Mouse (Mus musculus) heart, postnatal 0 days (tissue): ENCODE results near the gene AI593442. TPM values are rescaled to one million over a fixed set of nuclear protein-coding genes. Genes with fewer than 3 reads are reported as not detected.

Experiments used
- ATAC-seq: fragments of 200-750 bp; cut with Nextera tagmentation; 2 replicates; pipeline ENCODE4 v1.8.0; 2017; ENCODE audit warnings: low read depth, moderate number of reproducible peaks, moderate library complexity; ENCODE audit not compliant: insufficient read depth
- DNase-seq: peaks from one replicate; pipeline ENCODE4 v3.0.0-alpha.2; 2016; ENCODE audit warnings: low spot score
- H3K27ac ChIP-seq: fragments of 300-500 bp; sonication (generic); 2 replicates; pipeline ENCODE4 v1.5.1; 2014; ENCODE audit warnings: low read depth, mild to moderate bottlenecking
- H3K27me3 ChIP-seq: fragments of 300-500 bp; sonication (generic); 2 replicates; pipeline ENCODE4 v1.6.1; 2014; ENCODE audit warnings: low read length, mixed read lengths; ENCODE audit not compliant: control insufficient read depth, insufficient read depth
- H3K36me3 ChIP-seq: fragments of 300-500 bp; sonication (generic); replicated peaks from 2 replicates; pipeline ENCODE4 v1.6.1; 2014; ENCODE audit warnings: low read length, mixed read lengths; ENCODE audit not compliant: control insufficient read depth, insufficient read depth
- H3K4me1 ChIP-seq: fragments of 300-500 bp; sonication (generic); 2 replicates; pipeline ENCODE4 v1.6.1; 2014; ENCODE audit warnings: antibody characterized with exemption; ENCODE audit not compliant: control insufficient read depth, insufficient read depth
- H3K4me2 ChIP-seq: fragments of 300-500 bp; sonication (generic); 2 replicates; pipeline ENCODE4 v1.6.1; 2014; ENCODE audit warnings: low read depth, mild to moderate bottlenecking, low read length, moderate library complexity
- H3K4me3 ChIP-seq: fragments of 300-500 bp; sonication (generic); 2 replicates; pipeline ENCODE4 v1.5.1; 2014; ENCODE audit warnings: low read depth, low read length
- H3K9ac ChIP-seq: fragments of 300-500 bp; sonication (generic); replicated peaks from 2 replicates; pipeline ENCODE4 v1.6.1; 2014; ENCODE audit warnings: low read depth, low read length, mixed read lengths
- H3K9me3 ChIP-seq: fragments of 300-500 bp; sonication (generic); replicated peaks from 2 replicates; pipeline ENCODE4 v1.6.1; 2016; ENCODE audit warnings: low read length; ENCODE audit not compliant: control insufficient read depth
- CTCF ChIP-seq: IDR thresholded peaks from 2 replicates; pipeline ENCODE4 v1.5.1; 2016; ENCODE audit warnings: antibody characterized with exemption, control low read depth, low read depth
- EP300 ChIP-seq: IDR thresholded peaks from 2 replicates; pipeline ENCODE4 v1.6.1; 2016; ENCODE audit warnings: antibody characterized with exemption, low read depth
- WGBS: fragments of 180-500 bp; shearing (Covaris S2); extraction: QIAGEN DNeasy Blood & Tissue Kit; methylation state at CpG from one replicate; pipeline ENCODE4 v1.1.7; 2014; 5-methylcytosine and 5-hydroxymethylcytosine counted together
- polyA plus RNA-seq: library from polyadenylated mRNA; unstranded; fragments of >200 nt; fragmentation: Nextera tagmentation; extraction: Ambion mirVana; gene quantifications from 2 replicates; pipeline ENCODE4 v1.2.1, GENCODE M21; 2015
- total RNA-seq: library from RNA; depleted of rRNA; stranded (reverse); fragments of >200 nt; gene quantifications from 2 replicates; pipeline ENCODE4 v1.2.3, GENCODE M21; 2014; ENCODE audit warnings: low replicate concordance; rRNA removed

Gene AI593442
- total RNA-seq (0.38 TPM in 1 of 2 replicates, not detected in the other), polyA plus RNA-seq (0.11 and 0.14 TPM in 2 replicates)

GRCm38 (mm10) chr9:52679362-52679947 lies at the start of gene AI593442:
TSS of gene AI593442 (minus strand) at chr9:52679780.
- ATAC-seq (no peak), DNase-seq (no peak)

GRCm38 (mm10) chr9:52728806-52729205 lies 49.2 kb upstream of the AI593442 start:
- WGBS: 64% methylated on average over 5 of the region's 5 CpGs
- ATAC-seq: no peak
- no peak overlapping the region for H3K4me3 ChIP-seq
- no peaks in the 10 kb centered on the region for H3K36me3 ChIP-seq
- no peak overlapping the region for H3K4me2 ChIP-seq
- TF ChIP-seq EP300: no peak
- no peak for TF ChIP-seq CTCF
- no peaks in the 10 kb centered on the region for H3K27me3 ChIP-seq
- no peak for DNase-seq
- H3K9me3 ChIP-seq: no peaks in the 10 kb centered on the region
- no peak overlapping the region for H3K27ac ChIP-seq
- H3K4me1 ChIP-seq: no peaks in the 10 kb centered on the region
- H3K9ac ChIP-seq: no peak overlapping the region

More at GRCm38 (mm10) chr9:52679362-52679947, at the start of gene AI593442:
- no peak for TF ChIP-seq EP300
- no peak for TF ChIP-seq CTCF
- H3K9ac ChIP-seq: no peak within 1 kb of the TSS
- H3K4me2 ChIP-seq: peak within 1 kb of the TSS; percentile 59
- H3K36me3 ChIP-seq: no peaks in the 10 kb centered on the region
- H3K4me1 ChIP-seq: no peaks in the 10 kb centered on the region
- H3K4me3 ChIP-seq: peak within 1 kb of the TSS; percentile 37
- peaks cover 50% of the 10 kb centered on the region for H3K27me3 ChIP-seq
- WGBS: 2% methylated on average over 27 of the region's 27 CpGs
- H3K27ac ChIP-seq: no peak within 1 kb of the TSS
- no peaks in the 10 kb centered on the region for H3K9me3 ChIP-seq

- 67% methylated on average over 1 of the region's 1 CpGs for WGBS
- Histone ChIP-seq H3K27ac (no peak overlapping the region), H3K4me3 (no peak overlapping the region), H3K36me3 (no peaks in the 10 kb centered on the region), H3K4me2 (no peak overlapping the region), H3K9ac (no peak overlapping the region), H3K27me3 (no peaks in the 10 kb centered on the region), H3K4me1 (no peaks in the 10 kb centered on the region), H3K9me3 (no peaks in the 10 kb centered on the region)
- ATAC-seq (no peak), DNase-seq (no peak)
- no peak for TF ChIP-seq CTCF
- no peak for TF ChIP-seq EP300
These were observed 43.0 kb upstream of the AI593442 start for GRCm38 (mm10) chr9:52722626-52723025.

- Histone ChIP-seq H3K4me1 (no peaks in the 10 kb centered on the region), H3K9ac (no peak overlapping the region), H3K4me3 (no peak overlapping the region), H3K4me2 (no peak overlapping the region), H3K27ac (no peak overlapping the region), H3K9me3 (no peaks in the 10 kb centered on the region), H3K27me3 (no peaks in the 10 kb centered on the region), H3K36me3 (no peaks in the 10 kb centered on the region)
- no peak for TF ChIP-seq CTCF
- no peak for TF ChIP-seq EP300
- WGBS: 45% methylated on average over 2 of the region's 2 CpGs
- DNase-seq (no peak), ATAC-seq (no peak)
These were observed 40.0 kb upstream of the AI593442 start for GRCm38 (mm10) chr9:52719562-52719961.

- Histone ChIP-seq H3K4me3 (no peak overlapping the region), H3K9ac (no peak overlapping the region), H3K4me2 (no peak overlapping the region), H3K4me1 (no peaks in the 10 kb centered on the region), H3K27ac (no peak overlapping the region), H3K36me3 (no peaks in the 10 kb centered on the region), H3K9me3 (no peaks in the 10 kb centered on the region), H3K27me3 (peaks cover 50% of the 10 kb centered on the region)
- ATAC-seq (no peak), DNase-seq (no peak)
- no peak for TF ChIP-seq EP300
- no peak for TF ChIP-seq CTCF
- WGBS: 59% methylated on average over 5 of the region's 5 CpGs
These were observed 456 bp upstream of the AI593442 start for GRCm38 (mm10) chr9:52680036-52680435.

GRCm38 (mm10) chr9:52678839-52679215 lies 753 bp downstream of the AI593442 start:
- H3K4me3 ChIP-seq: peak overlapping the region; percentile 37
- no peak overlapping the region for H3K9ac ChIP-seq
- H3K9me3 ChIP-seq: no peaks in the 10 kb centered on the region
- H3K4me1 ChIP-seq: no peaks in the 10 kb centered on the region
- H3K27me3 ChIP-seq: peaks cover 50% of the 10 kb centered on the region
- H3K36me3 ChIP-seq: no peaks in the 10 kb centered on the region
- DNase-seq (no peak), ATAC-seq (no peak)
- peak overlapping the region; percentile 59 for H3K4me2 ChIP-seq
- TF ChIP-seq EP300 (no peak), CTCF (no peak)
- no peak overlapping the region for H3K27ac ChIP-seq
- WGBS: under 1% methylated on average over 9 of the region's 10 CpGs
